Mouse (Mus musculus): ENCODE results near the gene Nodal. TPM values are rescaled to one million over a fixed set of nuclear protein-coding genes. Genes with fewer than 3 reads are reported as not detected.

Nodal gene
- not detected for polyA plus RNA-seq (2021)

GRCm38 (mm10) chr10:61417672-61418071 lies at the start of gene Nodal:
Gene Nodal (plus strand): TSS chr10:61417972.
- H3K27me3 ChIP-seq, result peaks cover 5% of the 10 kb centered on the region
- ChIA-PET POLR2A (interaction anchor here (0.7 kb wide), 1 partner anchor 176 kb away, joined by 3 read pairs; no protein-coding TSS in a partner anchor), CTCF (no interaction called here)
- in situ Hi-C loops (cut with MboI; ENCODE audit: low pct_unique_long_range_greater_than_20kb), result no loop called here
- no peak for TF ChIP-seq CTCF (IDR thresholded peaks at IDR 0.05)
- ATAC-seq, result no peak
- no peak for DNase-seq (ENCODE audit: low read depth, low spot score)

- DNase-seq (ENCODE audit: low read depth, low spot score), result no peak
- in situ Hi-C loops (cut with MboI; ENCODE audit: low pct_unique_long_range_greater_than_20kb), result no loop called here
- H3K27me3 ChIP-seq, result no peaks in the 10 kb centered on the region
- no peak for TF ChIP-seq CTCF (IDR thresholded peaks at IDR 0.05)
- ATAC-seq, result no peak
- CTCF ChIA-PET, result no interaction called here
- POLR2A ChIA-PET, result no interaction called here
These were observed 48.0 kb upstream of the Nodal start for GRCm38 (mm10) chr10:61369755-61370154.

GRCm38 (mm10) chr10:61370273-61370979 lies 47.3 kb upstream of the Nodal start:
- H3K27me3 ChIP-seq, result no peaks in the 10 kb centered on the region
- no peak for ATAC-seq
- POLR2A ChIA-PET, result interaction anchor here (0.6 kb wide), 1 partner anchor 16 kb away, joined by 5 read pairs; no protein-coding TSS in a partner anchor
- in situ Hi-C loops (cut with MboI; ENCODE audit: low pct_unique_long_range_greater_than_20kb), result no loop called here
- DNase-seq (ENCODE audit: low read depth, low spot score), result no peak
- CTCF ChIA-PET, result interaction anchor here (1.2 kb wide), 1 partner anchor 13 kb away, joined by 3 read pairs; no protein-coding TSS in a partner anchor
- no peak for TF ChIP-seq CTCF (IDR thresholded peaks at IDR 0.05)

GRCm38 (mm10) chr10:61371884-61372584 lies 45.7 kb upstream of the Nodal start:
- ChIA-PET CTCF (no interaction called here), POLR2A (no interaction called here)
- DNase-seq (ENCODE audit: low read depth, low spot score) (no peak), ATAC-seq (no peak)
- H3K27me3 ChIP-seq, result no peaks in the 10 kb centered on the region
- TF ChIP-seq CTCF (IDR thresholded peaks at IDR 0.05), result no peak
- in situ Hi-C loops (cut with MboI; ENCODE audit: low pct_unique_long_range_greater_than_20kb), result no loop called here

- ChIA-PET CTCF (no interaction called here), POLR2A (no interaction called here)
- no peak for ATAC-seq
- no peak for DNase-seq (ENCODE audit: low read depth, low spot score)
- no peaks in the 10 kb centered on the region for H3K27me3 ChIP-seq
- in situ Hi-C loops (cut with MboI; ENCODE audit: low pct_unique_long_range_greater_than_20kb), result no loop called here
- no peak for TF ChIP-seq CTCF (IDR thresholded peaks at IDR 0.05)
These were observed 45.2 kb upstream of the Nodal start for GRCm38 (mm10) chr10:61372585-61372923.

GRCm38 (mm10) chr10:61374076-61374475 lies 43.7 kb upstream of the Nodal start:
- ChIA-PET POLR2A (interaction anchor here (0.6 kb wide), 1 partner anchor 368 kb away, joined by 3 read pairs; no protein-coding TSS in a partner anchor), CTCF (interaction anchor here (0.8 kb wide), 1 partner anchor 175 kb away, joined by 3 read pairs; no protein-coding TSS in a partner anchor)
- no peak for TF ChIP-seq CTCF (IDR thresholded peaks at IDR 0.05)
- ATAC-seq (no peak), DNase-seq (ENCODE audit: low read depth, low spot score) (no peak)
- no peaks in the 10 kb centered on the region for H3K27me3 ChIP-seq
- in situ Hi-C loops (cut with MboI; ENCODE audit: low pct_unique_long_range_greater_than_20kb), result no loop called here

- TF ChIP-seq CTCF (IDR thresholded peaks at IDR 0.05), result no peak
- ChIA-PET POLR2A (interaction anchor here (0.6 to 1.6 kb wide), 2 partner anchors 12 to 367 kb away, joined by 3 read pairs; no protein-coding TSS in a partner anchor), CTCF (no interaction called here)
- in situ Hi-C loops (cut with MboI; ENCODE audit: low pct_unique_long_range_greater_than_20kb), result no loop called here
- ATAC-seq, result peak; percentile 73
- H3K27me3 ChIP-seq, result no peaks in the 10 kb centered on the region
- DNase-seq (ENCODE audit: low read depth, low spot score), result peak; percentile 47
These were observed 42.8 kb upstream of the Nodal start for GRCm38 (mm10) chr10:61374771-61375481.

GRCm38 (mm10) chr10:61378050-61378449 lies 39.7 kb upstream of the Nodal start:
- H3K27me3 ChIP-seq, result no peaks in the 10 kb centered on the region
- no peak for DNase-seq (ENCODE audit: low read depth, low spot score)
- ATAC-seq, result no peak
- TF ChIP-seq CTCF (IDR thresholded peaks at IDR 0.05), result no peak
- in situ Hi-C loops (cut with MboI; ENCODE audit: low pct_unique_long_range_greater_than_20kb), result no loop called here
- POLR2A ChIA-PET, result interaction anchor here (0.6 kb wide), 1 partner anchor 293 kb away, joined by 3 read pairs; no protein-coding TSS in a partner anchor
- CTCF ChIA-PET, result interaction anchor here (1.5 kb wide), 1 partner anchor 21 kb away, joined by 3 read pairs; no protein-coding TSS in a partner anchor

GRCm38 (mm10) chr10:61378698-61379097 lies 39.1 kb upstream of the Nodal start:
- DNase-seq (ENCODE audit: low read depth, low spot score) (no peak), ATAC-seq (no peak)
- ChIA-PET POLR2A (no interaction called here), CTCF (no interaction called here)
- no peak for TF ChIP-seq CTCF (IDR thresholded peaks at IDR 0.05)
- no peaks in the 10 kb centered on the region for H3K27me3 ChIP-seq
- in situ Hi-C loops (cut with MboI; ENCODE audit: low pct_unique_long_range_greater_than_20kb), result no loop called here

GRCm38 (mm10) chr10:61379340-61380040 lies 38.3 kb upstream of the Nodal start:
- in situ Hi-C loops (cut with MboI; ENCODE audit: low pct_unique_long_range_greater_than_20kb), result no loop called here
- CTCF ChIA-PET, result interaction anchor here (1.1 kb wide), 1 partner anchor 39 kb away, joined by 3 read pairs; no protein-coding TSS in a partner anchor
- POLR2A ChIA-PET, result interaction anchor here (0.6 kb wide), 1 partner anchor 40 kb away, joined by 3 read pairs; no protein-coding TSS in a partner anchor

More at GRCm38 (mm10) chr10:61379340-61380040, 38.3 kb upstream of the Nodal start:
- H3K27me3 ChIP-seq, result no peaks in the 10 kb centered on the region
- no peak for TF ChIP-seq CTCF (IDR thresholded peaks at IDR 0.05)
- DNase-seq (ENCODE audit: low read depth, low spot score), result no peak
- no peak for ATAC-seq

Measured in Patski (cell line).